Mouse (Mus musculus) lung, adult 18-20 months (tissue): ENCODE measurements around the gene Psme2.
A peak's percentile ranks its signal among the peaks of the same experiment; 100 is the strongest.

Source experiments
- DNase-seq, 2 experiments: peaks; one replicate each; pipeline ENCODE4 v3.0.0; 2022; ENCODE audit warnings: mixed read lengths in 2 of 2

The Psme2 gene

GRCm38 (mm10) chr14:55590748-55591330, at the start of gene Psme2:
Gene Psme2, minus strand, starts transcription at chr14:55591113.
- peak; percentile 99 for DNase-seq

- no peak for DNase-seq
Observed at GRCm38 (mm10) chr14:55637795-55638194, 46.9 kb upstream of the Psme2 start, which contains the start of gene Gm49378. Gene Gm49378, minus strand, starts transcription at chr14:55637895.

GRCm38 (mm10) chr14:55635523-55636007, 44.7 kb upstream of the Psme2 start, which contains the start of gene Ipo4:
Gene Ipo4, minus strand, starts transcription at chr14:55635957.
- peak; percentile 90 to 93 for DNase-seq

- DNase-seq = peak in 1 of 2 experiments; percentile 24
Observed at GRCm38 (mm10) chr14:55634874-55635522, 44.1 kb upstream of the Psme2 start.

DNA sequence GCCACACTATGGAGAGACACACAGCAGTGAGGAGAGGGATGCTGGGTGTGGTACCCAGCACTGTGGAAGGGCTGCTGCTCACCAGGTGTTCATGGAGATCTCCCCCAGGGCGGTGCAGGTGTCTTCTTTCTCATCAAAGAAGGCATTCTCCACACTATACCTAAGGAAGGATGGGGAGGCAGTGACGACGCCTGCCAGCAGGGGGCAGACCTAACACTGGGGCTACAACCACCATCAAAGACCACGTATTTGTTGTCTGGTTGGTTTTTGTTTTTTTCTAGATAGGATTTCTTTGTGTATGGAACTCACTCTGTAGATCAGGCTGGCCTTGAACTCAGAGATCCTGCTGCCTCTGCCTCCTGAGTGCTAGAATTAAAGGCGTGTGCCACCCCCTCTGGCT, 38.4 kb upstream of the Psme2 start:
- DNase-seq = peak; percentile 38 to 47

DNA sequence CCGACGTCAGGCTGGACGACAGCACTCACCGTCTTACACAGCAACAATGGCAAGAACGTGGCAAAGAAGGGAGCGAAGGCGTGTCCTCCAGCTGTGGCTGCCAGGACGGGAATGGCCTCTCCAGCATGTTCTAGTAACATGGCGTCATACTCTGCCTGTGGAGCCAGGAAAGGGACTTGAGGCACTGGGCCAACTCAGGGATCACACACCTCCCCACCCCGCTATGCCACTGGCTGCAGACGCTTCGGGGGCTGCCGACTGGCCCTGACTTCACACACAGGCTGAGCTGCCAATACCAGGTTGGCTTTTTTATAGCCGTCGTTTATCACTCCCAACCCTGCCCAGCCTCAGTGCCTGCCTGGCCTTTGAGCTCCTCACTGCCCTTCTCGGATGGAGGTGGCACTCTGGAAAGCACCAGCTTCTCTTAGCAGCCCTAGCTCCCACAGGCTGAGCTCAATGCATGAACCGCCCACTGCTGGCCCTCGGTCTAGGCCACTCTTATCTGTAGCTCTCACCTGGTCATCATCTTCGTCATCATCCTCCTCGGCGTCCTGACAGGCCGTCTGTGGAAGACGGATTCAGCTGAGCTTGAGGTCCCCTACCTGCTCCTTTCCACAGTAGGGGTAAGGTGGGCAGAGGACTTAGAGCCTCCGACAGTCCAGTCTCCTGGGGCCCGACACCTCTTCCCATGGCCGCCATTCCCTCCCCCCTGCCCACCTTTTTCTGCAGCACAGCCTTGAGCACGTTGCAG, 37.3 kb upstream of the Psme2 start:
- DNase-seq = no peak

DNA sequence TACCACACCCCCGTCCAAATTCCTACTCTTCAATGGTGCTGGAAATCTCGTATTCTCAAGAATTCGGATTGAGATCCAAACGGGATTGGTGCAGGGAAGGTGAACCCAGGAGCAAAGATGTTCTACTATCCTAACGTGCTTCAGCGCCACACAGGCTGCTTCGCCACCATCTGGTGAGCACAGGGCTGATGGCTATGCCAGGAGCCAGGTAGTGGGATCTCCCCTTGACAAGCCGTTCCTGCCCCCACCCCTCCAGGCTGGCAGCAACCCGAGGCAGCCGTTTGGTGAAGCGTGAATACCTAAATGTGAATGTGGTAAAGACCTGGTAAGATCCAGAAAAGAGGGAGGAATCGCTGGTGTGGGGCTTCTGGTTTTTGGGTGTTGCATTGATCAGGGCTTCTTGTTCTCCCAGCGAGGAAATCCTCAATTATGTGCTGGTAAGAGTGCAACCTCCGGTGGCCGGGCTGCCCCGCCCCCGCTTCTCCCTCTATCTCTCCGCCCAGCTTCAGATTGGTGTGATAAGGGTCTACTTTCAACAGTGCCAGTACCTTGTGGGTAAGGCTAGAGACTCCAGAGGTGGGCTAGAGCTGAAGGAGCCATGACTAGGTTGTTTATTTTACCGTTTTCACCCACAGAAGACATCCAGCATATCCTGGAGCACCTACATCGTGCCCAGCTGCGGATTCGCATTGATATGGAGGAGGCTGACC, 27.7 kb upstream of the Psme2 start:
- no peak for DNase-seq

GRCm38 (mm10) chr14:55617822-55618221, 26.9 kb upstream of the Psme2 start, which contains the start of gene Rec8:
Gene Rec8, plus strand, starts transcription at chr14:55618037.
- peak; percentile 59 to 67 for DNase-seq

DNA sequence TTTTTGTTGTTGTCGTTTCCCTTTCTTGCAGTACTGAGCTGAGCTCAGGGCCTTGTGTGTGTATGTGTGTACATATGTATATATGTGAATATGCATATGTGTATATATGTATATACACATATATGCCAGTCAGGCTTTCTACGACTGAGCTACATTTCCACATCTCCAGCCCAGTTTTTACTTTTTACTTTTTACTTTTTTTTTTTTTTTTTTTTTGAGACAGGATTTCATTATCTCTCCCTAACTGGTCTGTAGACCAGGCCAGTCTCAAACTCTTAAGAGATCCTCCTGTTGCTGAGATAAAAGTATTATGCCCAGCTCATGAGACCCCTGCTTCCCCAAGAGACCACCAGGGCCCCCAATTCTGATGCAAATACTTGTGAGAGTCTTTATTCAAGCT, 25.9 kb upstream of the Psme2 start:
- DNase-seq = no peak

DNA sequence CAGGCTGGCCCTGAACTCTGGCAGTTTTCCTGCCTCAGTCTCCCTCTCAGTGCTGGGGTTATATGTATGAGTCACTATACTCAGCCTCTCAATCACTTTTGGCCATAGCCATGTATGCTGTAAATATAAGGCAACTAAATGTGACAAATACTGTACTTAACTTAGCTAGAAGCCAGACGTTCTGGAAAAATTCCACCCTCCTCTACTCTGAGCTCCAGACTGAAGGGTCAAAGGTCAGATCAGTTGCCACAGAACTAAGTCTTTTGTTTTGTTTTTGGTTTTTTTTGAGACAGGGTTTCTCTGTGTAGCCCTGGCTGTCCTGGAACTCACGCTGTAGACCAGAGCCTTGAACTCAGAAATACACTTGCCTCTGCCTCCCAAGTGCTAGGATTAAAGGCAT, 25.0 kb upstream of the Psme2 start:
- DNase-seq = no peak

DNA sequence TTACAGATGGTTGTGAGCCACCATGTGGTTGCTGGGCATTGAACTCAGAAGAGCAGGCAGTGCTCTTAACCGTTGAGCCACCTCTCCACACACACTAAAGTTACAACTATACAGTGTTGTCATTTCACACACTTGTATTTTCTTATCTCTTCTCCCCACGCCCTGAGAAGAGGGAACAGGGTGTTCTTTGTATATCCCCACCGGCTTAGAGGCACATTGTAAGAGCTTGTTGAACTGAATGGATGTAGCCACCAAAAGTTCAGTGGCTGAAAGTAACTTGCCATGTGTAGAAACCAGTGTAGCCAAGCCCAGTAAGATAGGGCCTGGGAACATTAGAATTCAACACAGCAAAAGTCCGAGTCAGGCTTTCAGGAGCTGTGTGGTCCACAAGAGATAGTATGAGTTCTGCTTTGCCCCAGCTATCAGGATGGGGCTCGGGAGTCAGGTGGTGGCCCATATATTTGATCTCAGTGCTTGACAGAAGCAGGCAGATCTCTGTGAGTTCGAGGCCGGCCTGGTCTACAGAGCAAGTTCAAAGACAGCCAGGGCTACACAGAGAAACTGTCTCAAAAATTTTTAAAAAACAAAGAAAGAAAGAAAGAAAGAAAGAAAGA, 23.8 kb upstream of the Psme2 start:
- DNase-seq = no peak

DNA sequence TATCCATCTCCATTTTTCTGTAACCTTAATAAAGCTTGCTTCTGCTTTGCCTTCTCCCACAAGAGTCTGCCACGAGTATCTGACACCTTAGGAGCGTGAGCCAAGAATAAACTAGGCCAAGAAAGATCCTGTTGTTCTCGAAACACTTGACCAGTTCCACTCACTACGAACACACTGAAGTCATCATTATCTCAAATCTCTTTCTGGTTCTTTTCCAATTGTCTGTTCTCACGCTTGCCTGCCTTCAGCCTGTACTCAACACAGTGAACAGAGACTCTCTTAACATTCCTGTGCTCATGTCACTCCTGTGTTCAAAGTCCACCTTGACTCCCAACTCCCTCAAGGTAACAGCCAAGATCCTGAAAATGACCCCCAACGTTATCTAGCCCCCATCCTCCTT, 22.4 kb upstream of the Psme2 start:
- DNase-seq = no peak

GRCm38 (mm10) chr14:55608339-55608738, 17.4 kb upstream of the Psme2 start:
- DNase-seq = no peak

DNA sequence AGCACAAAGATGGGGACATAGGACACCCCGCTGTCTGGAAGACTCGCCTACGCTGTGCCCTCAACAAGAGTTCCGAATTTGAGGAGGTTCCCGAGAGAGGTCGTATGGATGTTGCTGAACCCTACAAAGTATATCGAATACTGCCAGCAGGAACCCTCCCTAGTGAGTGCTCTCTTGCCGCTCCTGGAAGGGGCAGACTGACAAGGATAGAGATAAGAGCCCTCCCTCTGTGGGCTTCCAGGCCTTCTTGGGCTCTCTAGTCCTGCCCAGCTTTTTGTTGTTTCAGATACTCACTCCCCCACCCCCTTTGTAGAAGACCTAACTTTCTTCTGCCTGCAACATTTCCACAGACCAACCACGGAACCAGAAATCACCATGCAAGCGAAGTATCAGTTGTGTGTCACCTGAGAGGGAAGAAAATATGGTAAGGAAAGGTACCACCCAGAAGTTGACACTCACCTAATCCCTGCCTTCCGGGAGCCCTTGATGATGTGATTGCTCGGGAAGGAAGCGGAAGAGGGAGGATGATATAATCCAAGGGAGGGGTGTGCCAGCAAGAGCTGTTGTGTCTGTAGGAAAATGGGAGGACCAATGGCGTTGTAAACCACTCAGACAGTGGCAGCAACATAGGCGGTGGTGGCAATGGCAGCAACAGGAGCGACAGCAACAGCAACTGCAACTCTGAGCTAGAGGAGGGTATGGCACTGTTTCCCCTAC, 15.0 kb upstream of the Psme2 start:
- DNase-seq = no peak

GRCm38 (mm10) chr14:55604823-55605222, 13.9 kb upstream of the Psme2 start:
- no peak for DNase-seq

DNA sequence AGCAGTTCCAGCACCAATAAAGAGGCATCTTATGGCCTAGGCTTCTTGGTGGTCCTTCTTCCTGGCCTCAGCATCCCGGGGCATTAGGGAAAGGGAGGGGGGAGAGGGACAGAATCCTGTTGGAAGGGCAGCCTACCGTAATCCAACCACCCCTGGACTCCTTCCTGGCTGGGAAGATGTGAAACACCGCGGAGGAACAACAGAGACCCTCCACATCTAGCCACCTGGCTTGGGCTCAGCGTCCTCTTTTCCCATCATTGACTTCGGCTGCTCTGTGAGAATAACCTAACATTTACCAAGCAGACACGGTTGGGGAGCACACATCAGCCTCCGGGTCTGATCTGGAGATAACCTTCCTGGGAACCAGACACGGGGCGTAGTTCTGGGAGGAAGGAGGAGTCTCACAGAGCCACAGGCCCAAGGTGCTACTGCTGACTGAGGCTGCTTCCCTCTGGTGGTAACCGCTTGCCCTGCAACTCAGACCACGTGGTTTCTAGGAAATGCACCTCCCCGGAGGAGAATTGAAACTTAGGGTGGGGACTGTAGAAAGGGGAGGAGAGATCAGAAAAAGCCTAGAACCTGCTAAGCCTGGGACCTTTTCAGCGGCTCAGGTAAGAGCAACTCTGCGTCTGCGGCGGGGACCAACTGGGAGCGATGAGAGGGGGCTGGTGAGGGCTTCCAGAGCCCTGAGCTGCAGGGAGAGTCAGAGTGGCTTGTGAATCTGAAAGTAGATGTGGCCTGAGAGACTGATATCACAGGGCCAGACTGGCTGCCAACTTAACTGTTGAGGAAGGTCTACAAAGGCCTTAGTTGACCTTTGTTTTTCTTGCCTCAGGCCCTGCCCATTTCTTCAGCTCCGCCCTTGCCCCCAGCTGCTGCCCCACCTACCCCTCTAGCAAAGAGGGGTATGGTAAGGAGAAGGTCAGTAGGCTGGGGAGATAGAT, 13.0 kb upstream of the Psme2 start:
- peak; percentile 96 to 97 for DNase-seq

DNA sequence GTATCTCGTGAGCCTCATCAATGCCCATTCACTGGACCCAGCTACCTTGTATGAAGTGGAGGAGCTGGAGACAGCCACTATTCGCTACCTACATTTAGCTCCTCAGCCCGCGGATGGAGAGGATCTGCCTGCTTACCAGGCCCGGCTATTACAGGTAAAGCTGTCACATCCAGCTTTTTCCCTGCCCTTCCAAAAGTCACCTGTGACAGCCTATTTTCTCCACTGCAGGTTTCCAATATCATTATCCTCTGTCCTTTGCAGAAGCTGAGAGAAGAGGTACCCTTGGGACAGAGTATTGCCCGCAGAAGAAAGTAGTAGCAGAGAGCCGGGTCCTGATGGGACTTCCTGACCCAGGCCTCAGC, 12.3 kb upstream of the Psme2 start, which contains the start of gene Irf9:
Gene Irf9, plus strand, starts transcription at position 301 of the 362 bp plus-strand sequence.
- no peak for DNase-seq

DNA sequence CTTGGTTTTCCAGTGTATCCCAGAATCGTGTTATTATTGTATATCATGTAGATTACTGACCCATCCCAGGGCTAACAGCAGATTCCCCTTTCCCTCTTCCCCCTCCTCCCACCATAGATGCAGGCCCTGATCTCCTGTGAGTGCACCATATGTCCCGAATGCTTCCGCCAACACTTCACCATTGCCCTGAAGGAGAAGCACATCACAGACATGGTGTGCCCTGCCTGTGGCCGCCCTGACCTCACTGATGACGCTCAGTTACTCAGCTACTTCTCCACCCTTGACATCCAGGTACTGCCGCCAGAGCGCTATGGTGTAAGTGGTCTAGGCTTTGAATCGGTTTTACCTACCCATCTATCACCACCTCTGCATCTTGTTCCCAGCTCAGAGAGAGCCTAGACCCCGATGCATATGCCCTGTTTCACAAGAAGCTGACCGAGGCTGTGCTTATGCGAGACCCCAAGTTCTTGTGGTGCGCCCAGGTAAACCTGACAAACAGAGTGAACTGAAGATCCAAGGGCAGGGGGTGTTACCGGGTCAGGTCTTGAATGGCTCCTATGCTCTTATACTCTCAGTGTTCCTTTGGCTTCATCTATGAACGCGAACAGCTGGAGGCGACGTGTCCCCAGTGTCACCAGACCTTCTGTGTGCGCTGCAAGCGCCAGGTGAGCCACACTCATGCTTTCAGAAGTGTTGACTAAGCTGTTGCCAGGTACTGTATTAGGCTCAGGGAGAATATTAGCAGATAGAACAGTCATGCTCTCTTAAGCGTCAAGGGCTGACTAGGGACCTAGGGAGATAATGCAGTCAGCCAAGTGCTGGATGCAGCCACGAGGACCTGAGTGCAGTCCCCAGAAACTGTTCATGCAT, 7.8 kb upstream of the Psme2 start:
- no peak for DNase-seq

GRCm38 (mm10) chr14:55596036-55596690, 5.2 kb upstream of the Psme2 start:
- DNase-seq = no peak
